Mouse (Mus musculus) brain, embryonic 18.5 days (tissue): ENCODE data around the gene Mthfd2.

ENCODE experiments used
- DNase-seq: peaks from one replicate; pipeline ENCODE4 v3.0.0-alpha.2; 2012; ENCODE audit warnings: low read depth, low spot score

Mthfd2 gene

GRCm38 (mm10) chr6:83341387-83341786, 15.7 kb upstream of the Mthfd2 start:
- DNase-seq: no peak

GRCm38 (mm10) chr6:83327591-83328190, 2.0 kb upstream of the Mthfd2 start:
- no peak for DNase-seq

- no peak for DNase-seq
These were observed 1.1 kb upstream of the Mthfd2 start for GRCm38 (mm10) chr6:83326761-83327160.

DNA sequence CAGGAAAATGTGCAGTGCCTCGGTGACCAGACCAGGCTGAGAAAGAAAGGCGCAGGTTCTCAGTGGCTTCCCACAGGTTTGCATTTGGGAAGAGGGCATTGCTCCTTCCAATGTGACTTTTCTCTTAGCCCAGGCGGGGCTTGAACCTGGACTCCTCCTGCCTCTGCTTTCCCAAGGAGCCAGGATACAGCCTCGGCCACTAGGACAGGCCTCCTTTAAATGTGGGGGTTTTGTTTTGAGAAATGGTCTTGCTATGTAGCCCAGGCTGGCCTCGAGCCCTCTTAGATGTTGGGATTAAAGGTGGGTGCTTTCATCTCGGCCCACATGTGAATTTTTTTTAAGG, 657 bp upstream of the Mthfd2 start:
- no peak for DNase-seq

- no peak for DNase-seq
These were observed 1.9 kb downstream of the Mthfd2 start for GRCm38 (mm10) chr6:83323652-83324419.

- DNase-seq: no peak
These were observed 2.9 kb downstream of the Mthfd2 start for GRCm38 (mm10) chr6:83322794-83323193.

DNA sequence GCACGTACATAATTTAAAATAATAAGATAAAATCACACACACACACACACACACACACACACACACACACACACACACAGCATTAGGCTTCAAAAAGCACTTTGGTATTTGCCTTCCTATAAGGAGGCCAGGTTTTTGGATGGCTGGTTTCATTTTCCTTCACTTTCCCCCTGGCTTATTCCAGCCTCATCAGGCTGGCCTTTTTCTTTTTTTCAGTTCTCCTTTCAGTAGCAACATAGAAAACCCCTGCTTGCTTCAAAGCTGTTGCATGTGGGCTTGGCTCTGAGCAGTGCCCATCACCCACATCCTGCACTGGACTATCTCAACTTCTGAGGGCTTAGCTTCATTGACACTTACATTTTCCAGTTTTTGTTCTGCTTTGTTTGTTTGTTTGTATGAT, 3.8 kb downstream of the Mthfd2 start:
- no peak for DNase-seq

DNA sequence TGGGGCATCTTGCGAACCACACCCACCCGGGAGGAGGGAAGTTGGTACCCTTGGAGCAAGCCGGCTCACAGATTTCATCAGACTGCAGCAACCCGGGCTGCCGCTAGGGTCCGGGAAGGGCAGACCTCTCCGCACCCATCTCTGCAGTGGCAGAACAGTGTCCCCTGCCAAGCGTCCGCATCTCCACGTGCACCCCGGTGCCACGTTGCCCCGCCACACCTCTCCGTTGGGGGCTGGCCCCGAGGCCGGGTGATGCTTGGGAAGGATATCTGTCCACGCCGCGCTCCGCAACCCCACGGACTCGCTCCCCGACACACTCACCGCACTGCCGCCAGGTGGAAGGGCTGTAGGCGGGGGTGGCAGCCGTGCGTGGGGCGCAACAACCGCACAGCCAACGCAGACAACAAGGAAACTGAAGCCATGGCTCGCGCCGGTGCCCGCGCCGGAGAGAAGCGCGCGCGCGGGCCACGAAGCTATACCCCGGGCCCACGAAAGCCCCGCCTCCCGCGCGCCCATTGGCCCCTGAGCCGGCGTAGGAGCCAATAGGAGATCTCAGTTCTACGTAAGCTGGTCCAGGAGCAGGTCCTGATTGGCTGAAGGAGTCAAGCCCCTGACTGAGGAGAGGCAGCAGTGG, 8.5 kb downstream of the Mthfd2 start:
- DNase-seq: peak; percentile 83

GRCm38 (mm10) chr6:83316022-83316421, 9.7 kb downstream of the Mthfd2 start:
- no peak for DNase-seq

- no peak for DNase-seq
These were observed 10.4 kb downstream of the Mthfd2 start for GRCm38 (mm10) chr6:83315293-83315692.

DNA sequence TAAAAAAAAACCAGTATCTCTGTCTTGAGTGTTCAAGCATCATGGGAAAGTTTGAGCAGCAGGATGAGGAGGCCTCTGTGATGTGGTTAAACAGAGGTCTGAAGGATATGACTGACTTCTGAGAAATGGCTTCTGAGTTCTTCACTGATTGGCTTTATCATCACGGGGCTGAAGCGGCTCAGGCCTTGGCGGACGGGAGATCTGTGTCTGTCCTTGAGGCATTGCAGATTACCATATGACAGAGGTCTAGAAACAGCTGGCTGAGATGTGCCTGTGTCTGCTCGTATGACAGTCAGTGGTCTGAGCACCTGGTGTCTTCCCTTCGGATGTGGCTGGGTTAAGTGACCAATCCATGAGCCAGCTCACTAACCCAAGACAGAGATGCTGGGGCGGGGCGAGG, 13.2 kb downstream of the Mthfd2 start:
- DNase-seq: no peak

DNA sequence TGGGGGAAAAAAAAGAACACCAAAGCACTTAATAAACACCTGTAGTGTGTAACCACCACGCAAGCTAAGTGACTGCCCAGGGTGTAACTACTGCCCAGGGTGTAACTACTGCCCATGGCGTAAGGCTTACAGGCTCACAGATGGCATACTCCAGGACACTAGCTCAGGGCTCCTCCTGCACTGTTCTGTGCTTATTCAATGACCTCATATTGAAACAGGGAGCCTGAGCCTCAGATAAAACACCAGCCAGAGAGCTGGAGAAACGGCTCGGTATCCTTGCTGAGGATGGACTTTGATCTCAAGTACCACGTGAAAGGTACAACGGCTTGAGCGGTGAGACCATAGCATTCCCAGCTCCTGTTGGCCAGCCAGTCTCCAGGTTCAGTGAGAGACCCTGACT, 13.7 kb downstream of the Mthfd2 start:
- DNase-seq: no peak

DNA sequence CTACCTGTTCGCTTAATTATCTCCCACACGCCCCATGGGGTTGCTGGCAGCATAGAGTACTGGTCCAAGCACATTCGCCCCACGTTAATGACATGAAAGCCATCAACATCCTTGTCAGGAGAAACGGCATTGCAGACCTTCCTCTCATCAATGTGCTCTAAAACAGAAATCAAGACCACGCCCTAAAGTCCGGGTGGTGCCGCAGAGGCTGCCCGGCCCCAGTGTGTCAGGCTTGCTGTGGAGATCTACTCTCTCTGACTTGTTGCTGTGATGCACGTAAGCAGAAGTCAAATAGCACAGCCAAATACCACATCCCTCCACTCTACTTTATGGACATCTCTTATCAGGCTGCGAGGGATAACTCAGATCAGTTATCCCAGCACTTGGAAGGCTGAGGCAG, 14.5 kb downstream of the Mthfd2 start:
- DNase-seq: no peak

- DNase-seq: no peak
These were observed 16.7 kb downstream of the Mthfd2 start for GRCm38 (mm10) chr6:83309017-83309416.

- no peak for DNase-seq
These were observed 23.4 kb downstream of the Mthfd2 start for GRCm38 (mm10) chr6:83302264-83302663.

DNA sequence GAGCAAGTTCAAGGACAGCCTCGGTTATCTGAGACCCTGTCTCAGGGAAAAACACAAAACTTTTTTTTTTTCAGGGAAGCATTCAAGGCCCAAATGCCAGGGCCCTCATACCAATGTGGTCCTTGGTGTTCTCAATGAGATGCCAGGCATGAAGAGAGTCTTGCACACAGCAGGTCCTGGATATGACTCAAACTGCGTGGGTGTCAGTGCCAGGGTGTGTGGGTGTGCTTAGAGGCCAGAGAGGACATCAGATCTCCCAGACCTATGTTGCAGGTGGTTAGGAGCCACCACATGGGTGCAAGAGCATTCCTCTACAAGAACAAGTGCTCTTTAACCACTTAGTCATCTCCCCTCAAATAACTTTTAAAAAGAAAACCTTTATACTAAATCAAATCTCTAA, 24.4 kb downstream of the Mthfd2 start:
- no peak for DNase-seq

- DNase-seq: no peak
These were observed 25.1 kb downstream of the Mthfd2 start for GRCm38 (mm10) chr6:83300447-83301229.

GRCm38 (mm10) chr6:83280256-83280955, 45.3 kb downstream of the Mthfd2 start:
- DNase-seq: no peak

DNA sequence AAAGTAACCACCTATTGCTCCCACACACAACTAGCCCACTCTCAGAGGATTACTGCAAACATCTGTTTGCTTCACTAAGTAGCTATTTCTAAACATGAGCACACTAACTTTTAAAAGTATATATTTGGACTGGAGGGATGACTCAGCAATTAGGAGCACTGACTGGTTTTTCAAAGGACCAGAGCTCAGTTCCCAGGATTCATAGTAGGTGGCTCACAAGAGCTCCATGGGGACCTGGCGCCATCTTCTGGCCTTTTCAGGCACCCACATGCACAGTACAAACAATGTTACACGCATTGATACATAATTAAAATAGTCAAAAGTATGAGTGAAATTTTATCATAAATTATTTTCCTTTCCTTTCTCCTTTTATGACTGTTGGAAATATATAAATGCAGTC, 46.8 kb downstream of the Mthfd2 start:
- DNase-seq: no peak

- no peak for DNase-seq
These were observed 48.6 kb downstream of the Mthfd2 start for GRCm38 (mm10) chr6:83277151-83277550.

DNA sequence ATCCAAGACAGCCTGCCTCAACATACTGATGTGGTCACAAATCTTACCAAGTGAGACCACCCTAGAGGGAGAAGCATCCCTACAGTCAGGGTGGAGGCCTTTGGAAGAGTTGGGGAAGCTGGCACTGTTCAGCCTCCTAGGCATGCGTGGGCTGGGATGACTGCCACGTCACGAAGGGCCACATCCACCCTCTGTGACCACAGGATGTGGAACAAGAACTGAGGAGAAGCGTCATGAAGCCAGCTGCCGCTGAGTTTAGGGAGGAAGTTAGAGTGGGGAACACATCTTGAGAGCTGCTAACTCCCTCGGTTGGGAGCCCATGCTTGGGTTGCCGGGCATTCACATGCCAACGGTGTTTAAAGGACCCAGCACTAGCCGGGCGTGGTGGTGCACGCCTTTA, 52.0 kb downstream of the Mthfd2 start:
- DNase-seq: no peak
